Mouse (Mus musculus): ENCODE measurements at regions not wholly inside any gene's neighbourhood (a gene's known extent, or its start where the extent isn't known, plus 50 kb on each side); places are given as distances from the start of the nearest gene placed in this dataset.

DNA sequence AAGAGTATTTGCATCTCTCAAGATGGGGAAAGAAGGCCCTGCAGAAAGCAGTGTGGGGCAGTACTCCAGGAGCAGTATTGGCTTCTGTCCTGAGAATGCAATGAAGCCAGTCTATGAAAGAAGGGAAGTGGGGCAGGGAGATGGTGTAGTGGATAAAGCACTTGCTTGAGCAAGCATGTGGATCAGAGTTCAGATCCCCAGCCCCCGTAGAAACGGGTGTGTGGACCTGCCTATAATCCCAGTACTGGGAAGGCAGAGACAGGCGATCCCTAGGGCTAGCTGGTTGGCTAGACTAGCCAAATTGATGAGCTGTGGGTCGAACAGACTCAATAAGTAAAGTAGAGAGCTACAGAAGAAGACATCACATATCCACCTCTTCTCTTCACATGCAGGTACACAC lies 211.6 kb downstream of the Mex3b start:
- DNase-seq, result no peak

DNA sequence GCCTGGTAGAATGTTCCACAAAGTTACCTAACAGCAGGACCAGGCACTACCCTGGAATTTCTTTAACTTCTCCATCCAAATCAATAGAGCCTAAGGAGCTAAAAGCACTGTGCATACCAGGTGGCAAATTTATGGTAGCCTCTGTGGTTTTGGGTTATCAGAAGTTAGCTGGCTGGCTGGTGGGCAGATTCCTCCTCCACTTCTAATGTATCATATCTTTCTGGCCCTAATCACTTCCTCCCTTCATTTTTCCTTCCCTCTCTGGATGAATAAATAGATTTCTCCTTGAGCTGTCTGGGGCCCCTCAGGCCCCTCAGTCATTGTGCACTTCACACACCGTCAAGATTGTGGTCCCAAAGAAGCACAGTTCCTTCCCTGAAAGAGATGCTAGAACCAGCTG lies 212.7 kb downstream of the Mex3b start:
- DNase-seq, result no peak

DNA sequence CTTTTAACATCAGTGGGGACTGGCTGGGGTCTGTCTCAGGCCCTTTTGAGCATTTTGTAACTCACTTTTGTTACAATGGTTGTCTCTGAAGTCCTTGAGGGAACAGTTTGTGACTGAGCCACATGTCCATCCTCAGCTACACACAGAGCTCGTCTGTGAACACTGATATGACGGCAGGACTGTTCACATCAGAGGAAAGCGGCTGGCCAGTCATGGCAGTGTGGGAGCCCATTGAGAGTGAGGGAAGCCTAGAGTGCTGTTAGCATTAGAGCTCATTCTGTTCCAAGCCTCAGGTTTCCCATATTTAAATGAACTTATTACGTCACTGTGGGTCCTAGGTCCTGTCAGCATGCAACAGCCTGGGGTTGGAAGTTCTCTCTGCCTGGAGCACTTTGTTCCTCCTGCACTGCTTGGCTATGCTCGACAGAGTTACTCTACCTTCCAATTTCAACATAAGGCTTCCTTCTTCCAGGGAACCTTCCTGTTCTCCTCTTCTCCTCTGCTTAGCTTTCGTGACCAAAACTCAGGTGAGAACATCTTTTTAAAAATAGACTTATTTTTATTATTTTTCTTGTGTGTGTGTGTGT lies 217.5 kb downstream of the Mex3b start:
- no peak for DNase-seq

DNA sequence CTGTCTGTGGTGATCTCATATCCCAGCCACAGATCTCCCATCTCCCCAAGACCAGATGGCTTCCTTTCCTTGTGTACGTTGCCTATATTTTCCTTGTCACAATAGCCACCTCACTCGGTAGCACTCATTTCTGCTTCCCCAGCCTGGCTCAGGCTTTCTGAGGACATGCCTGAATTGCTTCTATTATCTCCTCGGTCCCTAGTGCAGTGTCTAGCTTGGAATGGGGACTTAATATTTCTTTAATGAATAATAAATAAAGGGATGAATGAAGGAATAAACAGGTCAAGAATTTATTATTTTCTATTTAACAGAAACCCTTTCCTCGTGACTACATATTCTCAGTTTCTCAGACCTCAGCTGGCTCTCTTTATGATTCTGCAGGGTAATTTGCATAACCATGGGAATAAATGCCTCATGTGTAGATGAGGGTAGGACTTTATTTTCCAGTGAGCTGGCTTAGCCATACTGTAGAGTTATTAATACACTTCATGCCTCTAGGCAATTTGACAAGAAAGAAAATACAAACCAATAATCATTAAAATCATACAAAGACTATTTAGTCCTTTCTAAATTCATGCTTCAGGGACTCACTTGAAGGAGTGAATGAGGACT lies 218.5 kb downstream of the Mex3b start:
- no peak for DNase-seq

DNA sequence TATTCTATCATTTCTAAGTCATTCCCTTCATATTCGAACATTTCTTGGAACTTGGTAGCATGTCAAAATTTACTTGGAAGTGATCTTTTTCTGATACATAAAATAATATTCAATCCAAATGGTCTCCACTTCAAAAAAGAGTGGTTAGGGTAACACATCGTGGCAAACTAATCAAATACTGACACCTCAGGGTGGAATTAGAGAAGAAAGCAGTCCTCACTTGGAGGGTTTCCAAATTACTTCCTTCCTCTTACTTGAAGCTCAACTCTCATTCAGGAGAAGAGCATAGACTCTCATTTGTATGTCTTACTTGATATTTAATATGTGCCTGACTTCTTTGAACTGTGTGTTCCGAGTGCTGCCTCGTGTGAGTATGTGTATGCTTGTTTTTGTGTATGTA lies 220.3 kb downstream of the Mex3b start:
- no peak for DNase-seq

DNA sequence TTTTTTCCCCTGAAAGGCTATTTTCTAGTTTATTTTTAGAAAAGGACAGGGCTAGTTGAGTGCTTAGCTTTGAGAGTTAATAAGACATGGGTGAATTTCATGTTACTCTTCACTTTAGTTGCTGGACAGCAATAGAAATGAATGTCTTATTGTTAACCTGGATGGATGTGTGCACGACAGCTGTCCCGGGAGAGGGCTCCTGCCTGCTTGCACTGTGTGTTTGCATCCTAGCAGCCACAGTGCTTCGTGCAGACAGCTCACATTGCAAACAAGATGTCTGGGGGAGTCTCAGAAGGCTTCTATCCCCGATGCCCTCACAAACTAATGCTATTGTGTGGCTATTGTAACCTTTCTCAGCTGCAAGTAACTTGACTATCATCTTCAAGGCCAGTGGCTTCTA lies 221.0 kb downstream of the Mex3b start:
- no peak for DNase-seq

DNA sequence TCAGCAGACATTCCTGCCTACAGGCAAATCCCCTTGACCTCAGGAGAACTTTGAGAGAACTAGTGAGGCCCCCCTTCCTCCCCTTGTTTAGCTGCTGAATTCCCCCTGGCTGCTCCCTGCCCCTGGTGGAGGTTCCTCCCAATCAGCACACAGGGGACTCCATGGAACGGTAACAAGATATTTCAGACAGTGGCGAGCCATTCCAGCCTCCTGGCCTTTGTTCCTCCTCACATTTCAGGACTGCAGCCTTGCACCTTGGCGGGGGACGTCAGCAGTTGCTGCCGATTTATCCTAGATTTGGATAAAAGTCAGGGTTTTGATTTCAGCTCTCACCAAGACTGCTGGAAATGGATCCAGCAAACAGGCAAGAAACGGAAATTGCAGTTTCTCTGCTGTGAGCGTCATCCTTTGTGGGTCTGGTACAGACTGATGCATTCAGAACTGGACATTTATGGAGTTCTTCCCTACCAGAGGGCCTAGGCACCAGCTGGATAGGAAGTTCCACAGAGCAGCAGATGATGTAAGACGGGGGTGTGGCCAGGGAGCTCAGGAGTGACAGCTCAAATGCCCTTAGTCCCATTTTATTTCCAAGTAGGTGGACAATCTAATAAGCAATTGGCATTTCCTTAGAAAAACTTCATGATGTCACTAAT lies 222.3 kb downstream of the Mex3b start:
- peak; percentile 20 for DNase-seq

DNA sequence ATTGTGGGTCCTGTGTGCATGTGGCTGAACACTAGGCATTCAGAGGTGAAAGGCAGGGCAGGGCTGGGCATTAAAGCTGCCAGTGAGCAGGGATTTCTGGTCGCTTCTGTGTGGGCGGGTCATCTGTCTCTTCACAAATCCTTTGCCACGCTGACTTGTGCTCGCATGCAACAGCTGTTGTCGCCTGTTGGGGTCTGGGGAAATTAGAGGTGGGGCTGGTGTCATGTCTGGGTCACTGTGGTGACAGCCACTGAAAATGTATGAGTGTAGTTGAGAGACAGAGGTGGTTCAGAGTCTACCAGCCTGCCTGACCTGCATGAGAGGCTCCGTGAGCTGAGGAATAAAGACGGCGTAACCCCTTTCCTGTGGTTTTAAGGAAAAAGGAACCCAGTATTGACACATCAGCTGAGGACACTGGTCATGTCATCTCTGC lies 226.8 kb downstream of the Mex3b start:
- DNase-seq, result no peak

DNA sequence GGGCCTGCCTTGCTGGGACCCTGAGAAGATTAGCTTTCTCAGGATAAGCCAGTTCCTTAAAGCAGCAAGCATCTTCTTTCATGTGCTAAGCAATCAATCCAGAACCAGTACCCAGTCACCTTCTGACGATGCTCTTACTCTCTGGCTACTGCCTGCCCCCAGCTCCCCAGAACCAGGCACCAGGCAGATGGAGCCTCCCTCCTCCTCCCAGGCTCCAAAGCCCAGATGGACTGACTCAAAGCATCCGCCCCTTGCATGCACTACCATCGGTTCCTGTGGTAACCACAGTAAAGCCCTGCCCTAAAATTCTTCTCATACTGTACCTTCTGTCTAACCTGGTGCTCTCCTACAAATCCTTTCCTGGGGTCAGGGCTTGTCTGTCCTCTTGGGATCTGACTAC lies 227.8 kb downstream of the Mex3b start:
- DNase-seq, result peak; percentile 46

DNA sequence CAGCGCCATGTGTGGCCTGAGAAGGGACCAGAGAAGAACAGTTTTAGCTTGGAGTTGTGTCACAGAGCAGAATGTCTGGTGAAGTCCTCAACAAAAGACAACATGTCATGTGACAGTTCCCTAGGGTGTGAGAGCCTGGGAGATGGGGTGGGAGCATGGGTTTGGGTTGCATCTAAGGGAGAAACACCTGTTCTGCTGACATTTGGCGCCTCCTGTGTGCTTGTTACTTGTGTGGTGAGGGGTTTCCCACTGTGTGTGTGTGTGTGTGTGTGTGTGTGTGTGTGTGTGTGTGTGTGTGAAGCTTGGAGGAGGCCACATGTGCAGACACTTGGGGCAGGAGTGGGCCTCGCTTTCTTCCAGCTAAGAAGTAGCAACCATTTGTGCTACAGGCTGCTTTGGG lies 228.5 kb downstream of the Mex3b start:
- no peak for DNase-seq

DNA sequence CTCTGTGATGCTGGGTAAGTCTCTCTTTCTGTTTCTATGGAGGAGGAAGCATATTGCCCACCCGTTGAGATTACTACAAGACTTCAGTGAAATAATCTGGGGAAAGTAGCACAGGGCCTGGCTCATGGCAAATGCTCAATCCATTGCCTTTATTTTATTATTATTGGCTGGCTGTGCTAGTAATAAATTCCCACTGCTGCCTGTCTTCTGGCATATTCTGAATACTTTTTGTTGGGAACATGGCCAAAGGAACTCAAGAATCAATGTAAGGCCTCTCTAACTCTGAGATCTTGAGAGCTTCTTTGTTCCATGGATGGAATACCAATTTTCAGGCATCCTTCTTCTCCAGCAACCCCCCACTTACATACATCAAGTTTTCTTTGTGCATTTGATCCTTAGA lies 237.3 kb downstream of the Mex3b start:
- no peak for DNase-seq

DNA sequence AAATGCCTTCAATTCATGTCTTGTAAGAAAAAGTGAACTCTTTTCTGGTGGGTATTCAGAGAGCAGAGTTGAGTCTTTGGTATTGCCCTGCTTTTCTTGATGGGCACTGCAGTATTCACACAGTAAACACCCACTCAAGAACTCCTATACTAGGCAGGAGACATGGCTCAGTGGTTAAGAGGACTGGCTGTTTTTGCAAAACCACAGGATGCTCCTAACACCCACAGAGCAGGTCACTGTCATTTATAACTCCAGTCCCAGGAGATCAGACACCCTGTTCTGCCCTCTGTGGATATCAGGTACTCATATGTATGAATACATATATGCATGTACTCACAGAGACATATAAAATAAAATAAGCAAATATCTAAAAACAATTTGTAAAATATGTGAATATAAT lies 238.5 kb downstream of the Mex3b start:
- no peak for DNase-seq

DNA sequence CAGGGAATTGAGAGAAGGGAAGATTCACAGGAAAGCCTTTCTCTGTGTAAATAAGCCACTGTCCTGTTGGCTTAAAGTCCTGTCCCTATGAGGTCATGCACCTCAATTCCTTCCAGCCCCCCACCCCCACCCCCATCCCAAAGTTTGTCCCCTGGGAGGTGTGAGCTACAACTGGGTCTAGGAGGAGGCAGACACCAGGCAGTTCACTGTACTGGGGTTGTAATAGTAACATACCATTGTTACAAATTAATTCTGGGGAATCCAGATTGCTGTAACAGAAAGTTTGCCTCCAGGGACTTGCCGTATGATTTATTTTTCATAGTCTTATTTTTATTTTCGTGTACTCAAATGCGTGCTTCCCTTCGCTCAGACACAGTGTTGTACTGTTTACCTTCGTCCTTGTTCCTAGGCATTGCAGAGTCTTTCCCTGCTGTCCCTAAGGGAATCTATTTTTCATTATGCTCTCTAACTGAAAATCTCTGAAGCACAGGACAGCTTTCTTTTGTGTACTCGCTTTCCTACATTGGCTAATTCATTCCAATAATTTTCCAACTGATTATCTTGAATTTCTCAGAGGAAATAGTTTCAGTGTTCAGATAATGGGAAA lies 244.2 kb downstream of the Mex3b start:
- no peak for DNase-seq

DNA sequence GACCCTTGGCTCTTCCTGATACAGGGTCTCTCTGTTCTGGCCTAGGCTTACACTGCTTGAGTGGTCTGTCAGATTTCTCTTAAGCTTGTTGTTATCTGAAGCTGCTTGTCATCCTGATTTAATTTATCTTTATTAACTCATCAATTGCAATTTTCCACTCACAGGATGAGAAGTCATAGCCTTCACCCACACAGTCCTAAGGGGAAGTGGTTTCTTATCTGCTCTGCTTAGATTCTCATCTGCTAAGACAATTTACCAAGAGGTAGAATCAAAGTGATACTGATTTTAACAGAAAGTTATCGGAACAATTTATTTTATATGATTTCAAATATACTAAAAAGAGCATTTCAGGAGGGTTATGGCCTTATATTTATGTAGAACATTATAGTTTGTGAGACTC lies 249.4 kb downstream of the Mex3b start:
- no peak for DNase-seq

DNA sequence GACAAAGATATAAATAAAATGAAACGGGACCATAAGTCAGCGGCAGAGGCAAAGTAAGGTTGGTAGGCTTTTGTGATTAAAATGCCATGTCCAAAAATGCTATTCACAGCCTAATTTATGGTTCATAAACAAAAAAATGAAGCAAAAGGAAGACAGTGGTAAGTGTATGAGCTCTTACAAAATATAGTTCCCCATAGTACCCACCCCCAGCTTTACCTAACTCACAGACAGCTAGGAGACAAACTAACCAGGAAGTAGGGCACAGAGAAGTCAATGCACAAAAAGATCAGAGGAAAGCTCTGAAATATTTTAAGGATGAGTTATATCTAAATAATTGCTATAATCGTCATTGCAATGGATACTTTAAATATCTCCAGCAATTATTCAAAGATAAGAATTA lies 249.9 kb downstream of the Mex3b start:
- no peak for DNase-seq

DNA sequence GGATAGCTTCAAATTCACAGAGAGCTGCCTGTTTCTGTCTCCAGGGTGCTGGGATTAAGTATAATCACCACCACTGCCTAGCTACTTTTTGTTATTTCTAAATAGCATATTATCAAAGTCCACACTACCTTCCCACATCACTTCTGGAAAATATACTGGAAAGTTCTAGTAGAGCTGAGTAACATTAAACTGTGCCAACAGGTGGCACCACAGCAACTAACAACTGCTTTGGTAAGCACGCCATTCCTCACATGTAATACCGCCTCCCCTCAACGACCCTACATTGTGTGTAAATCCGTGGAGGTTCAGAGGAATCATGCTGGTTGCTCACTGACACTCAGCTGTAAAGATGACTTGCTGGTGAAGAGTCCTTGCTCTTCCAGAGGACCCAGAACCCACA lies 259.1 kb downstream of the Mex3b start:
- no peak for DNase-seq

DNA sequence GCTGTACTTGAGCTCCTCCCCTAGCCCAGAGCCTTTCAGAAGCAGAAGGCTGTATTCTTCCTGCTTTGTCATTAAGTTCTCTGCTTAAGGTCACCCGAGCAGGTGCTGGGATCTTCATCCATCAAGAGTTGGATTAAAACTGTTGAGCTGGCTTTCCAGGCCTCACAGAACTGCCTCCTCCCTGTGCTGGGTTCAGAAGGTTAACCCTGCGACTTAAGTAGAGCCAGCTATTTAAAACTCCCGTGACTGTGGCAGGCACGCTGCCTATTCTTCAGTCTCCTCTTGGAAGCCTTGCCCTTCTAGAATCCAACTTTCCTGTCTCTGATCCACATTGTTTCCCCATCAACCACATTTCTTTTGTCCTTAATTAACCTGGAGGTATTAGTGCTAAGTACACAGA lies 273.1 kb downstream of the Mex3b start:
- DNase-seq, result no peak

DNA sequence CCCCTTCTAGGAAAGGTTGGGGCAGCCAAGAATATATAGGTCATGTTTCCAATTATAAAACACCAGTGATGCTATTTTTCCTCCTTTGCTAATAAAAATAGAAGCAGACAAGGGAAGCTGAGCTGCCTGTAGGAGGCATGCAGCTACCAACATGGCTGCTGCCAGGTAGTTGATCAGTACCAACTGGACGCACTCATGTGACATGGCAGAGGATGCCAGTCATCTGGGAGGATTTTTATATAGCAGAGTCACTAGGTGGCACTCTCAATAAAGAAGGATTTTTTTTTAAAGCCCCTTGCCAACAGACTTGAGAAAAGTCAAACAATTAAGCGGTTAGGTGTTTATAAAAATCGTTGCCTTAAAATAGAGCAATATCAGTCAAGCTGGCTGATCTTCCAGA lies 273.5 kb downstream of the Mex3b start:
- DNase-seq, result no peak

DNA sequence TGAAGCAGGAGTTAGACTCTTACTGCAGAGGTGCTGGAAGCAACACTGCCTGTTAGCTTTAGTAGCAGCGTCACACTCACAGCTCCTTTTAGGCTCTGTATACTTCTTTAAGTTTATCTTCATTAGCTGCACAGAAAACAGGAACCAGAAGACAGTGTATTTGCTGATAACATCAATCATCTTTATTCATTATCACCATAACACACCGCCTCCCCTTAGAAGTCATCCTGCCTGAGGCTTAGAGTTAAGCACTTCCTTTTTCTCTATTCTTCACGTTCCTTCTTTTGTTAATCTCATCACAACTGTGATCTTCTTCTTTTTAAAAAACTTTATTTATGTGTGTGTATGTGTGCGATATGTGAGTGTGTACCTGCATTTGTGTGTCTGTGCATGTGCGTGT lies 276.9 kb downstream of the Mex3b start:
- no peak for DNase-seq

DNA sequence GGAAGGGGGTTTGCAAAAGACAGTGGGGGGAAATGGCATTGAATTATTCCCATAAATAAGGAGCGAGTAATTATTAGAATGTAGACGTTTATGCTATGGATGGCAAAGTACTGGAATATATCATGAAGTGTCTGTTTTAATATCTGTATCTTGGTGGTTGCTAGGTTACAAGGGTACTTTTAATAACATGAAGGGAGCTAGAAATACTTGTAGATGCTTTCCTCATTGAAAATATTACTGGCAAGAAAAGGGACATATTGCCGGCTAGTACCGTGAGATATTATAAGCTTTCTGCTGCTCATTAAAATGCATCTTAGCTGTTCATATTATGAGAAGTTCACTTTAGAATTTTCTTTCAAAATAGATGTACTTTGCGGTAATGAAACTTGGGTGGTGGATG lies 278.4 kb downstream of the Mex3b start:
- DNase-seq, result no peak

DNA sequence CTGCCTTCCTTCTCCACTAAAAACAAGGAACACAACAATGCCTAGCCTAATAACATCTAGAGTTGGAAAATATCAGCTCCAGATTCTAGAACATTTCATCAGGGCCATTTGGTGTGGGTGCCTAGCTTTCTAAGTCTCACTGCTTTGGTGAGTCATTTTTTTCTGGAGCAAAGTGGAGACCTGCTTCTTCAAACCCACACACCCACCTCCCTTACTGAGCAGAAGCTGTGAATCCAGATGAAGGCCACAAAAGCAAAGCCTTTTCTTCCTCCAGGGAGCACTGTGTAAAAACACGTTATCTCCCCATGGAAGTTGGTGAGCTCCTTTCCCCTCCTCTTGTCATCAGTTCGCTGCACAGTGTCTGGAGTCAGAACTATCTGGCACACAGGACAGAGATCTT lies 294.1 kb downstream of the Mex3b start:
- DNase-seq, result peak; percentile 59

DNA sequence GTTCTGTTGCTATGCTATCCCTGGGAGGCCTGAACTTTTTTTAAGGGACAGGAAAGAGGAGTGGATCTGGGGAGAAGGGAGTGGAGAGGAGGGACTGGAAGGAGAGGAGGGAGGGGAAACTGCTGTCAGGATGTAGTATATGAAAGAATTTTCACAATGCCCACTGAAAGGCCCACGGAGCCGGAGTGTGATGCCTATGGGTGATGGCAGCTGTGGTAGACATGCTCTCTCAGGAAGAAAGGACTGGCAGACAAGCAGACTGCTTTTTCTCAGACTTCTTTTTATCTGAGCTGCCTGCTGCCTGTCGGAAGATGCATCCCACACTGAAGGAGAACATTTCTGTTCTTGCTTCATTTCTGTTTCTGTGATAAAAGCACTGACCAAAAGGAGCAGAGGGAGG lies 295.7 kb downstream of the Mex3b start:
- peak; percentile 13 for DNase-seq

DNA sequence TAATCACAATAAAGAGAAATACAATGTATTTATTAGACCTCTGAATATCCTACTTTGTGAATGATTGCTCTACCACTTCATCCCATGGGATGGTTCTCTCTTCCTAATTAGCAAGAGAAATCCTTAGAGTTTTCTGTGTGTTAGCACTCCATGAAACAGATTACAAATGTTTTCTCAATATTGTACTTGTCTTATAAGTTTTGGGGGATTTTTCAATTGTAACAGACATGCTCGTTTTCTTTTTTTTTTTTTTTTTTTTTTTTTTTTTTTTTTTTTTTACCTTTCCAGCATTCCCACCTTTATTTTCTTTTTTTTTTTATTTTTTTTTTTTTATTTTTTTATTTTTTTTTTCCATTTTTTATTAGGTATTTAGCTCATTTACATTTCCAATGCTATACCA lies 312.3 kb downstream of the Mex3b start:
- no peak for DNase-seq

DNA sequence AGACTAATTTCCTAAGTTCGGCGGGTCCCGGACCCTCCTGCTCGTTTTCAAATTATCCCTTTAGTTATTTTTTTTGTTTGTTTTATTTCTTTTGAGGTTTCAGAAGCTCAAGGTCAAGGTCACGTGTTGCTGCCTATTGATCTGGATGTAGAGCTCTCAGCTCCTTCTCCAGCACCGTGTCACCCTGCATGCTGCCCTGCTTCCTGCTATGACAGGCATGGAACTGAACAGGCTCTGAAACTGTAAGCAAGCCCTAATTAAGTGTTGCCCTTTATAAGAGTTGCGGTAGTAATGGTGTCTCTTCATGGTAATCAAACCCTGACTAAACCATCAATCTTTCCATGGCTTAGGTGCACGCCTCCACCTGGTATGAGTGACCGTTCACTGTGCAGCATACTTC lies 319.2 kb downstream of the Mex3b start:
- DNase-seq, result no peak
